Mouse (Mus musculus): ENCODE measurements around the gene Tmprss11b. TPM values are rescaled to one million over a fixed set of nuclear protein-coding genes. Genes with fewer than 3 reads are reported as not detected.
"Not testable (repeated sequence)": the region's sequence is repeated elsewhere in the genome, so short reads cannot be mapped to it uniquely, and the experiment has no call there.

Tmprss11b gene
- polyA plus RNA-seq (2015; fragmentation: Nextera tagmentation; extraction: Ambion mirVana), result not detected in 2 replicates

GRCm38 (mm10) chr5:86676262-86676661 is at the start of gene Tmprss11b:
TSS of gene Tmprss11b (minus strand) at chr5:86676362.
- Histone ChIP-seq H3K27me3 (no peaks in the 10 kb centered on the region), H3K27ac (no peak within 1 kb of the TSS), H3K4me1 (replicated peaks) (no peaks in the 10 kb centered on the region), H3K9me3 (no peaks in the 10 kb centered on the region), H3K9ac (no peak within 1 kb of the TSS), H3K36me3 (no peaks in the 10 kb centered on the region), H3K4me3 (no peak within 1 kb of the TSS), H3K4me2 (no peak within 1 kb of the TSS)
- ATAC-seq (ENCODE audit: low FRiP score), result no peak
- 85% methylated on average over 5 of the region's 5 CpGs for WGBS

DNA sequence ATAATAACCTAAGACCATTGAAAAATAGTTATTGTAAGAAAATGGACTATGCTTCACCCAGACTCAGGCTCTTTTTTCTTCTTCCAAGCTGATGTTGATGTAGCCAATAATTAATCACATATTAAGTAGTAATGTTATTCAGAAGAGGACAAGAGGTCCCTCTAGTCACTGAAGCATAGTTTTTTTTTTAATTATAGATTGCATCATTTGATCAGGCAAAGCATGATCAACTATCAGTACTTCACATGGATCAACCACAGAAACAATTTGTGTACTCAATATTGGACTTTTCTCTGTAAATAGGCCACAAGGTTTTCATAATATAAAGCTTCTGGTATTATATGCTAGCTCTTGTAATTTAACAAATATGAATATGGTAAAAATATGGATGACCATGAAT is 48.9 kb upstream of the Tmprss11b start:
- Histone ChIP-seq H3K9ac (no peak overlapping the region), H3K4me3 (no peak overlapping the region), H3K27ac (no peak overlapping the region), H3K4me2 (no peak overlapping the region), H3K9me3 (no peaks in the 10 kb centered on the region), H3K36me3 (no peaks in the 10 kb centered on the region), H3K4me1 (replicated peaks) (no peaks in the 10 kb centered on the region), H3K27me3 (no peaks in the 10 kb centered on the region)
- ATAC-seq (ENCODE audit: low FRiP score), result no peak

- 67% methylated on average over 2 of the region's 2 CpGs for WGBS
- no peak overlapping the region for H3K27ac ChIP-seq
- no peak overlapping the region for H3K4me2 ChIP-seq
Measured at GRCm38 (mm10) chr5:86722820-86723460, 46.8 kb upstream of the Tmprss11b start.

DNA sequence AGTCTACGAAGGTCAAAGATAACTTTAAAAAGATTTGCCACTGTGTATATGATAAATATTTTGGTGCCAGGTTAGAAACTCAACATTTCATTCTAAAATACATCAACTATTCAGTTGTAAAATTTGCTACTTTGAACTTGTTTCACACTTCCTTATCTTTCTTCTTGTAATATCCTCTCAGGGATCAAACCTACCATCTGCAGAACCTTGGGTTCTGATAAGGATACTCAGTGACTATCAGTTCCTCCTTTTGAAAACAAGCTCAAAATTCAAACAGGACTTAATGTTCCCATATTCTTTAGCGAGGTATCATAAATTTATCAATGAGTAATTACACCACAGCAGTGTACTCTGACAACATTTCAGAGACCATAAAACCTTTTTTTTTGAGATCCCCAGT is 38.8 kb upstream of the Tmprss11b start:
- ATAC-seq (ENCODE audit: low FRiP score), result no peak
- Histone ChIP-seq H3K4me3 (no peak overlapping the region), H3K4me2 (no peak overlapping the region), H3K9me3 (no peaks in the 10 kb centered on the region), H3K36me3 (no peaks in the 10 kb centered on the region), H3K9ac (no peak overlapping the region), H3K27ac (no peak overlapping the region), H3K27me3 (no peaks in the 10 kb centered on the region), H3K4me1 (replicated peaks) (no peaks in the 10 kb centered on the region)
- 89% methylated on average over 2 of the region's 2 CpGs for WGBS

More at GRCm38 (mm10) chr5:86722820-86723460, 46.8 kb upstream of the Tmprss11b start:
- Histone ChIP-seq H3K27me3 (no peaks in the 10 kb centered on the region), H3K4me1 (replicated peaks) (no peaks in the 10 kb centered on the region), H3K4me3 (no peak overlapping the region), H3K9me3 (no peaks in the 10 kb centered on the region), H3K9ac (no peak overlapping the region), H3K36me3 (no peaks in the 10 kb centered on the region)
- ATAC-seq (ENCODE audit: low FRiP score), result no peak

- no peak overlapping the region for H3K4me2 ChIP-seq
- H3K4me3 ChIP-seq, result no peak overlapping the region
- no peak for ATAC-seq (ENCODE audit: low FRiP score)
- no peaks in the 10 kb centered on the region for H3K27me3 ChIP-seq
- H3K9me3 ChIP-seq, result no peaks in the 10 kb centered on the region
- no peaks in the 10 kb centered on the region for H3K4me1 ChIP-seq (replicated peaks)
- 78% methylated on average over 3 of the region's 3 CpGs for WGBS
- H3K9ac ChIP-seq, result no peak overlapping the region
- no peak overlapping the region for H3K27ac ChIP-seq
- no peaks in the 10 kb centered on the region for H3K36me3 ChIP-seq
Measured at GRCm38 (mm10) chr5:86704923-86705322, 28.8 kb upstream of the Tmprss11b start.

DNA sequence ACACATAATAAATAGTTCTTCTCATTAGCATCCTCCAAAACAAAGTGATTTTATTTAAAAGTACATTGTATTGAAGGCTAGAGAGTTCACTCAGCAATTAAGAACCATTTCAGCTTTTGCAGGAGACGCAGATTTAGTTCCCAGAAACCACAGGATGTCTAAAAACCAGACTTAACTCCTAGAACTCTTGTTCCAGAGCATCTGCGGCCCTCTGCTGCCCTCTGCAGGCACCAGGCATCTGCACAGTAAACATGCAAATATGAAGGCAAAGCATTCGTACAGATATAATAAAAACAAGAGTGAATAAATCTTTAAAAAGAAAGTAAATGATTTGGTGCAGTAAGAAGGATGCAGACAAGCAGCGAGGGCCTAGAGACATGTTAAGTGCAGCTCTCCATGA is 8.5 kb upstream of the Tmprss11b start:
- no peak overlapping the region for H3K27ac ChIP-seq
- H3K9ac ChIP-seq, result no peak overlapping the region
- no peak overlapping the region for H3K4me2 ChIP-seq
- H3K27me3 ChIP-seq, result no peaks in the 10 kb centered on the region
- ATAC-seq (ENCODE audit: low FRiP score), result no peak
- no peaks in the 10 kb centered on the region for H3K4me1 ChIP-seq (replicated peaks)
- H3K36me3 ChIP-seq, result no peaks in the 10 kb centered on the region
- 66% methylated on average over 4 of the region's 4 CpGs for WGBS
- H3K9me3 ChIP-seq, result no peaks in the 10 kb centered on the region
- no peak overlapping the region for H3K4me3 ChIP-seq

DNA sequence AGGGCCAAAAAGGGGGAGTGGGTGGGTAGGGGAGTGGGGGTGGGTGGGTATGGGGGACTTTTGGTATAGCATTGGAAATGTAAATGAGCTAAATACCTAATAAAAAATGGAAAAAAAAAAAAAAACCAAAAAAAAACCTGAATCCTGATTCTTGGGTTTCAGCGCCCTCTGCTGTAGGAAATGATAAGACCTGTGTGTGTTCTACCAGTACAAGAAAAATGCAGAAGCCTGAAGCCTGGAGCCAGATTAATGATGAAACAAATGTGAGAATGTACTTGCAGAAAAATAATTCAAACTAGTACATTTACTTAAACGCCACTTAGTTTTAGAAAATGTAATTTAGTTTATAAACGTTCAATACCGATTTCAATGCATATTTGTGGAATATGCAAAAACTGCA is 27.0 kb downstream of the Tmprss11b start:
- H3K4me1 ChIP-seq (replicated peaks); H3K9ac ChIP-seq; H3K9me3 ChIP-seq; H3K27ac ChIP-seq; H3K4me3 ChIP-seq; H3K4me2 ChIP-seq; ATAC-seq (ENCODE audit: low FRiP score); H3K27me3 ChIP-seq; H3K36me3 ChIP-seq: not testable (repeated sequence)
- 30% methylated on average over 4 of the region's 4 CpGs for WGBS

DNA sequence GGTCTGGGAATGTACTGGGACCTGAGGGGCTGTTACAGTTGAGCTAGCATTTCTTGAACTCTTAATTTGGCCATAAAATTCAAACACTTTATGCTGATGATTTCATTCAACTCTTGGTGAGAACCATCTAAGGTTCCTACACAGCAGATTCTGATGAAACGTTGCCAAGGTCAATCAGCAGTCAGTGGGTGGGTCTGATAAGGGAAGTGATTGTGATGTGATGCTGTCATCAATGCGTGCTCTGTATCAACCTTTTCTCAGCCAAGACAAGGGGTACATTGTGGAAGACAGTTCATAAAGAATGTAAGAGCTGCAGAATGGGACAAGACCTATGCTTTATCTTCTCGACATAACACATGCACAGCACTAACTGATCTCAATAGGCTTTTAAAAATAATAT is 35.4 kb downstream of the Tmprss11b start:
- Histone ChIP-seq H3K4me3 (no peak overlapping the region), H3K27me3 (no peaks in the 10 kb centered on the region), H3K4me1 (replicated peaks) (no peaks in the 10 kb centered on the region), H3K36me3 (no peaks in the 10 kb centered on the region), H3K4me2 (no peak overlapping the region), H3K9ac (no peak overlapping the region), H3K27ac (no peak overlapping the region), H3K9me3 (no peaks in the 10 kb centered on the region)
- ATAC-seq (ENCODE audit: low FRiP score), result no peak
- 73% methylated on average over 3 of the region's 3 CpGs for WGBS

GRCm38 (mm10) chr5:86632324-86632723 is 43.8 kb downstream of the Tmprss11b start, which contains the start of gene Tmprss11f:
TSS of gene Tmprss11f (minus strand) at chr5:86632424.
- WGBS, result 84% methylated on average over 5 of the region's 5 CpGs
- no peak within 1 kb of the TSS for H3K4me3 ChIP-seq
- H3K9me3 ChIP-seq, result no peaks in the 10 kb centered on the region
- ATAC-seq (ENCODE audit: low FRiP score), result no peak
- no peak within 1 kb of the TSS for H3K4me2 ChIP-seq
- H3K36me3 ChIP-seq, result no peaks in the 10 kb centered on the region
- H3K27me3 ChIP-seq, result no peaks in the 10 kb centered on the region
- no peak within 1 kb of the TSS for H3K27ac ChIP-seq
- H3K9ac ChIP-seq, result no peak within 1 kb of the TSS
- H3K4me1 ChIP-seq (replicated peaks), result no peaks in the 10 kb centered on the region

GRCm38 (mm10) chr5:86630700-86631099 is 45.5 kb downstream of the Tmprss11b start:
- Histone ChIP-seq H3K9ac (no peak overlapping the region), H3K27ac (no peak overlapping the region), H3K4me1 (replicated peaks) (no peaks in the 10 kb centered on the region), H3K4me2 (no peak overlapping the region), H3K27me3 (no peaks in the 10 kb centered on the region), H3K4me3 (no peak overlapping the region), H3K9me3 (no peaks in the 10 kb centered on the region), H3K36me3 (no peaks in the 10 kb centered on the region)
- WGBS, result 83% methylated on average over 2 of the region's 2 CpGs
- no peak for ATAC-seq (ENCODE audit: low FRiP score)

GRCm38 (mm10) chr5:86621778-86622177 is 54.4 kb downstream of the Tmprss11b start:
- no peak overlapping the region for H3K27ac ChIP-seq
- no peak for ATAC-seq (ENCODE audit: low FRiP score)
- H3K4me2 ChIP-seq, result no peak overlapping the region
- no peaks in the 10 kb centered on the region for H3K9me3 ChIP-seq
- H3K36me3 ChIP-seq, result no peaks in the 10 kb centered on the region
- no peak overlapping the region for H3K9ac ChIP-seq
- no peaks in the 10 kb centered on the region for H3K4me1 ChIP-seq (replicated peaks)
- 68% methylated on average over 1 of the region's 1 CpGs for WGBS
- H3K4me3 ChIP-seq, result no peak overlapping the region
- H3K27me3 ChIP-seq, result no peaks in the 10 kb centered on the region
